Mouse (Mus musculus): ENCODE data around the gene Smpd1. TPM values are rescaled to one million over a fixed set of nuclear protein-coding genes. Genes with fewer than 3 reads are reported as not detected.
A peak's percentile ranks its signal among the peaks of the same experiment; 100 is the strongest.

The Smpd1 gene
- polyA plus RNA-seq, 1 experiment from 2014 or later, result 68.9 TPM

DNA sequence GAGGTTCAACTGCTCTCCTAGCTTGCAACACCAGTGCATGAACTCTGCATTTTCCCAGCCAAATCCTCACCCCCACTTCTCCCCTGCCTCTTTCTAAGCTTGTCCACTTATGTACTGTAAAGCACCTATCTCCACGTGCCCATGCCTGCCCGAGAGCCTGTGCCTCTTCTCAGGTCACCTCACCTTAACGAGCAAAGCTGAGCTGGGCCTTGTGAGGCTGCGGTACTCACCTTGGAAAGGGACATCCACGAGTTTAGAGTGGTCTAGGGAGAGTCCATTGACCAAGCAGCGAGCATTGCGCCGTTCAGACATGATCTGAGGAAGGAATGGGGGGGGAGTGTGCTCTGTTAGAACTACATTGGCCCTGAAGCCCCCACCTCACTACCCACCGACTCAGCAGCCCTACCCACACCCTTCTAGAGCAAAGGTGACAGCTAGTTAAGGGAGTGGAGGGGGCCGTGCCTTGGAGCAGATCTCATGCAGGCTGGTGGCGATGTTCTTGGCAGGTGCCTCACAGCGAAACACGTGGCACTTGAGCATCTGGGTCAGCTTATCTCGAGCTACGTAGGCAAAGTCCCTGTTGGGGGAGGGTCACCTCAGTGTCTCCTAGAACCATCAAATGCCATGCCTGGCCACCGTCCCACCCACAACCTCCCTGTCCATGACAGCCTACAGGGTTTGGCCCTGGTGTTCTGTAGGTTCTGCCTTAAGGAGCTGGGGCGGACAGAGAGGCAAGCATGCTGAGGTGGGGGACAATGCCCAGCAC is 11.1 kb downstream of the Smpd1 start:
- H3K9ac ChIP-seq (replicated peaks), result no peak overlapping the region
- no peak overlapping the region for H3K4me2 ChIP-seq (replicated peaks)
- WGBS, result 92% methylated on average over 17 of the region's 17 CpGs
- no peak overlapping the region for H3K4me3 ChIP-seq (replicated peaks)
- peaks cover 28% of the 10 kb centered on the region for H3K4me1 ChIP-seq (replicated peaks)
- H3K9me3 ChIP-seq, result no peaks in the 10 kb centered on the region
- H3K27me3 ChIP-seq, result no peaks in the 10 kb centered on the region
- H3K36me3 ChIP-seq, result peaks cover 68% of the 10 kb centered on the region
- no peak overlapping the region for H3K27ac ChIP-seq
- ATAC-seq, result no peak

GRCm38 (mm10) chr7:105568583-105568982 is 14.4 kb downstream of the Smpd1 start:
- peak overlapping the region; percentile 38 for H3K4me3 ChIP-seq (replicated peaks)
- H3K9me3 ChIP-seq, result no peaks in the 10 kb centered on the region
- peak overlapping the region; percentile 69 for H3K9ac ChIP-seq (replicated peaks)
- peaks cover 54% of the 10 kb centered on the region for H3K4me1 ChIP-seq (replicated peaks)
- 8% methylated on average over 5 of the region's 7 CpGs for WGBS
- ATAC-seq, result peak; percentile 71
- H3K36me3 ChIP-seq, result peaks cover 56% of the 10 kb centered on the region
- no peaks in the 10 kb centered on the region for H3K27me3 ChIP-seq
- H3K27ac ChIP-seq, result peak overlapping the region; percentile 93
- peak overlapping the region; percentile 66 for H3K4me2 ChIP-seq (replicated peaks)

GRCm38 (mm10) chr7:105568988-105569471 is 14.9 kb downstream of the Smpd1 start:
- under 1% methylated on average over 6 of the region's 6 CpGs for WGBS
- H3K27ac ChIP-seq, result peak overlapping the region; percentile 93
- no peaks in the 10 kb centered on the region for H3K9me3 ChIP-seq
- H3K9ac ChIP-seq (replicated peaks), result peak overlapping the region; percentile 69
- no peaks in the 10 kb centered on the region for H3K27me3 ChIP-seq
- H3K4me1 ChIP-seq (replicated peaks), result peaks cover 56% of the 10 kb centered on the region
- H3K36me3 ChIP-seq, result peaks cover 56% of the 10 kb centered on the region
- peak overlapping the region; percentile 66 for H3K4me2 ChIP-seq (replicated peaks)
- peak; percentile 94 for ATAC-seq
- peak overlapping the region; percentile 38 for H3K4me3 ChIP-seq (replicated peaks)

GRCm38 (mm10) chr7:105569512-105570496 is 15.6 kb downstream of the Smpd1 start:
- no peaks in the 10 kb centered on the region for H3K9me3 ChIP-seq
- H3K4me3 ChIP-seq (replicated peaks), result peak overlapping the region; percentile 38
- peaks cover 56% of the 10 kb centered on the region for H3K36me3 ChIP-seq
- H3K9ac ChIP-seq (replicated peaks), result peak overlapping the region; percentile 69
- H3K4me2 ChIP-seq (replicated peaks), result peak overlapping the region; percentile 66
- H3K27ac ChIP-seq, result peak overlapping the region; percentile 93
- WGBS, result 6% methylated on average over 12 of the region's 12 CpGs
- no peaks in the 10 kb centered on the region for H3K27me3 ChIP-seq
- peaks cover 61% of the 10 kb centered on the region for H3K4me1 ChIP-seq (replicated peaks)
- peak; percentile 63 for ATAC-seq

GRCm38 (mm10) chr7:105570756-105571155 is 16.6 kb downstream of the Smpd1 start:
- peaks cover 49% of the 10 kb centered on the region for H3K36me3 ChIP-seq
- no peaks in the 10 kb centered on the region for H3K9me3 ChIP-seq
- H3K9ac ChIP-seq (replicated peaks), result 0 out of 2 replicates have a peak overlapping the region, but pooled peaks have one; percentile 32
- H3K27ac ChIP-seq, result peak overlapping the region; percentile 93
- H3K4me3 ChIP-seq (replicated peaks), result no peak overlapping the region
- WGBS, result 80% methylated on average over 4 of the region's 4 CpGs
- peaks cover 67% of the 10 kb centered on the region for H3K4me1 ChIP-seq (replicated peaks)
- H3K4me2 ChIP-seq (replicated peaks), result peak overlapping the region; percentile 66
- H3K27me3 ChIP-seq, result no peaks in the 10 kb centered on the region
- ATAC-seq, result no peak

- no peak for ATAC-seq
- no peak overlapping the region for H3K9ac ChIP-seq (replicated peaks)
- H3K27ac ChIP-seq, result no peak overlapping the region
- no peaks in the 10 kb centered on the region for H3K9me3 ChIP-seq
- H3K27me3 ChIP-seq, result no peaks in the 10 kb centered on the region
- H3K4me2 ChIP-seq (replicated peaks), result no peak overlapping the region
- H3K36me3 ChIP-seq, result peaks cover 31% of the 10 kb centered on the region
- H3K4me1 ChIP-seq (replicated peaks), result peaks cover 83% of the 10 kb centered on the region
- H3K4me3 ChIP-seq (replicated peaks), result no peak overlapping the region
- WGBS, result 95% methylated on average over 8 of the region's 8 CpGs
Observed at GRCm38 (mm10) chr7:105572949-105573348, 18.8 kb downstream of the Smpd1 start.

GRCm38 (mm10) chr7:105574537-105574936 is 20.4 kb downstream of the Smpd1 start:
- Histone ChIP-seq H3K9me3 (no peaks in the 10 kb centered on the region), H3K27ac (no peak overlapping the region), H3K36me3 (peaks cover 31% of the 10 kb centered on the region), H3K4me3 (replicated peaks) (no peak overlapping the region), H3K27me3 (no peaks in the 10 kb centered on the region), H3K9ac (replicated peaks) (no peak overlapping the region), H3K4me2 (replicated peaks) (no peak overlapping the region), H3K4me1 (replicated peaks) (peaks cover 83% of the 10 kb centered on the region)
- WGBS, result 81% methylated on average over 4 of the region's 4 CpGs
- ATAC-seq, result no peak

- Histone ChIP-seq H3K9ac (replicated peaks) (no peak overlapping the region), H3K4me2 (replicated peaks) (no peak overlapping the region), H3K27me3 (no peaks in the 10 kb centered on the region), H3K27ac (no peak overlapping the region), H3K9me3 (no peaks in the 10 kb centered on the region), H3K4me1 (replicated peaks) (peaks cover 75% of the 10 kb centered on the region), H3K4me3 (replicated peaks) (no peak overlapping the region), H3K36me3 (peaks cover 31% of the 10 kb centered on the region)
- WGBS, result 89% methylated on average over 3 of the region's 3 CpGs
- no peak for ATAC-seq
Observed at GRCm38 (mm10) chr7:105576166-105576748, 22.1 kb downstream of the Smpd1 start.

DNA sequence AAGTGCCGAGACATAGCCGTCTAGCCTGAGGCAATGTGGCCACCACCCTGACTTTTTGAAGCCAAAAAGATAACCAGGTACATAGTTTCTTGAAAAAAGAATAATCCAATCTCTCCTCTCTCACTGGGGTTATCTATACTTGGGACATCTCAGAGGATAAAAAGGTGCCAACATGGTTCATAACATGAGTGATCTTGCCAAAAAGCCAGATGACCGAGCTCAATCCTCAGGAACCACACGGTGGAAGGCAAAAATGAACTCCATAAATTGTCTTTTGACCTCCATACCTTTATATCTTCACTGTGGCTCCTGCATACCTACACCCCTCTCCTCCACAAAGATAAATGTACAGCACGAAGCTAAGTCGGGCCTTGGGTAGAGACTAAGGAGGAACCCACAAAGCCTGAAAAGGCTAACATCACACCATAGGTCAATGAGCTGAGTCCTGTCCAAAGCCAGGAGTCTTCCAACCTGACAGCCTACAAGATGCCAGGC is 23.3 kb downstream of the Smpd1 start:
- H3K4me1 ChIP-seq (replicated peaks), result peaks cover 74% of the 10 kb centered on the region
- no peak for ATAC-seq
- 97% methylated on average over 6 of the region's 6 CpGs for WGBS

GRCm38 (mm10) chr7:105578481-105578880 is 24.3 kb downstream of the Smpd1 start:
- no peak overlapping the region; the same call in 1 of the 2 replicates for H3K4me2 ChIP-seq (replicated peaks)
- H3K9ac ChIP-seq (replicated peaks), result no peak overlapping the region
- H3K4me3 ChIP-seq (replicated peaks), result no peak overlapping the region
- peaks cover 64% of the 10 kb centered on the region for H3K4me1 ChIP-seq (replicated peaks)
- WGBS, result 84% methylated on average over 2 of the region's 2 CpGs
- H3K27me3 ChIP-seq, result no peaks in the 10 kb centered on the region
- H3K36me3 ChIP-seq, result peaks cover 19% of the 10 kb centered on the region
- H3K9me3 ChIP-seq, result no peaks in the 10 kb centered on the region
- ATAC-seq, result no peak
- no peak overlapping the region for H3K27ac ChIP-seq

More for the DNA sequence above, 23.3 kb downstream of the Smpd1 start:
- Histone ChIP-seq H3K27ac (no peak overlapping the region), H3K4me2 (replicated peaks) (no peak overlapping the region), H3K9me3 (no peaks in the 10 kb centered on the region), H3K9ac (replicated peaks) (no peak overlapping the region), H3K27me3 (no peaks in the 10 kb centered on the region), H3K4me3 (replicated peaks) (no peak overlapping the region), H3K36me3 (peaks cover 30% of the 10 kb centered on the region)

DNA sequence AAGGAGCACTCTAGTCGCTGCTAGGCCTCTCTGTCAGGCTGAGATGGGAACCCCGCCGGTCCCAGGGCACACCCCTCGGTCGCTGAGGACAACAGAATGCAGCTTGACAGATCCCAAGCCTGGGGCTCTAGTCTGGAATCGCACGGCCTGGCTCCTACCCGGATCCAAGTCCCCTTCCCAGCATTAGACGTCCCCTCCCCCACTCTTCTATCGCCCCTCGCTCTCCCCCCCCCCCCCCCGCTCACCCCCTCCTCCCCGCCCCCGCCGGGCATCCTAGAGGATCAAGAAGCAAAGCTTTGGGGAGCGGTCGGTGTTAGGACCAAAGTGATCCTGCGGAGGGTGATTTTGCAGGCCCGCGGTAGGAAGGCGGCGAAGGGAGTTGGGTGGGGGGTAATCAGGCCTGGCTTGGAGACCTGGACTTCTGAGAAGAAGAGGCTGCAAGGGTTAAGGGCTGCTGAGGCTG is 26.5 kb downstream of the Smpd1 start:
- peak; percentile 74 for ATAC-seq
- Histone ChIP-seq H3K4me1 (replicated peaks) (peaks cover 51% of the 10 kb centered on the region), H3K27me3 (no peaks in the 10 kb centered on the region), H3K4me3 (replicated peaks) (peak overlapping the region; percentile 77), H3K36me3 (0 out of 2 replicates have a peak, but pooled peaks cover 3% of the 10 kb centered on the region), H3K9ac (replicated peaks) (peak overlapping the region; percentile 89), H3K9me3 (no peaks in the 10 kb centered on the region), H3K27ac (peak overlapping the region; percentile 98), H3K4me2 (replicated peaks) (peak overlapping the region; percentile 78)
- 1% methylated on average over 14 of the region's 22 CpGs for WGBS
